Mouse (Mus musculus) kidney, adult 2 months (tissue): Measurements from ENCODE around the gene Galm.

Source experiments
- CTCF ChIP-seq: fragments of 200-500 bp; conservative IDR thresholded peaks from 2 replicates; pipeline ENCODE4 v1.5.1; 2011; ENCODE audit warnings: low read depth, mild to moderate bottlenecking, control low read depth, low read length, moderate library complexity, mixed read lengths; ENCODE audit not compliant: insufficient read depth, insufficient read length
- POLR2A ChIP-seq: fragments of 200-500 bp; IDR thresholded peaks from one replicate; pipeline ENCODE4 v1.6.1; 2011; ENCODE audit warnings: low read depth, low read length, control low read depth

DNA sequence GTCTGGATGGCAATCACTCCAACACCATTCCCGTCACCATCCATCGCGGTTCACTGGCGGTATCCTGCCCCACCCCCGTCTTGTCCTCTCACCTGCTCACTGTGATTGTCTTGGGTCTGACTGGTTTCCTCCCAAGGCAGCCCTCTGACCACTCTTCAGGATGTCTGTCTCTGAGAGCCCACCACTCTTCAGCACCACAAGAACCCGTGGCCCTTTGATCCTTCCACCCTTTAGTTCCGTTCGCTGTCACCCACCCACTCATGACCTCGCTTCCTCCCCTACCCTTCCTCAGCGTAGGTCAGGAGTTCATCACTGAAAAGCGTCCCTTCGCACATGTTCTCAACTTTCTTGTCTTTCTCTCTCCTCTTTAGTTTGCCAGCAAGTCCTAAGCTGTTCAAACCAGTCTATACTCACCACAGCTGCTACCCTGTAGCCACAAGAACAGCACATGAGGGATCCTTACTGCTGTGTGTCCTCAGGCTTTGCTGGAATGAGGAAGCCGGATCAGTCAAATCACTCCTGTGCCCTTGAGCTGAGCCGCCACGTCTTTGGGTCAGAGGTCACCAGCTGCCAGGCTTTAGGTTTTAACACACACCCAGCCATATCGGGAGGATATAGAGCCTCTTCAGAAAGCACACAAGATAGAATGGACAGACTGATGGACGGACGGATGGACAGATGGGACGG lies 47.6 kb downstream of the Galm start:
- no peak for TF ChIP-seq CTCF
- no peak for TF ChIP-seq POLR2A
